Mouse (Mus musculus): Measurements from ENCODE around the gene Dazap2. TPM values are rescaled to one million over a fixed set of nuclear protein-coding genes. Genes with fewer than 3 reads are reported as not detected.
"Not testable (repeated sequence)": the region's sequence is repeated elsewhere in the genome, so short reads cannot be mapped to it uniquely, and the experiment has no call there.

The Dazap2 gene
- polyA plus RNA-seq, 1 experiment from 2014 or later, result 232 TPM

DNA sequence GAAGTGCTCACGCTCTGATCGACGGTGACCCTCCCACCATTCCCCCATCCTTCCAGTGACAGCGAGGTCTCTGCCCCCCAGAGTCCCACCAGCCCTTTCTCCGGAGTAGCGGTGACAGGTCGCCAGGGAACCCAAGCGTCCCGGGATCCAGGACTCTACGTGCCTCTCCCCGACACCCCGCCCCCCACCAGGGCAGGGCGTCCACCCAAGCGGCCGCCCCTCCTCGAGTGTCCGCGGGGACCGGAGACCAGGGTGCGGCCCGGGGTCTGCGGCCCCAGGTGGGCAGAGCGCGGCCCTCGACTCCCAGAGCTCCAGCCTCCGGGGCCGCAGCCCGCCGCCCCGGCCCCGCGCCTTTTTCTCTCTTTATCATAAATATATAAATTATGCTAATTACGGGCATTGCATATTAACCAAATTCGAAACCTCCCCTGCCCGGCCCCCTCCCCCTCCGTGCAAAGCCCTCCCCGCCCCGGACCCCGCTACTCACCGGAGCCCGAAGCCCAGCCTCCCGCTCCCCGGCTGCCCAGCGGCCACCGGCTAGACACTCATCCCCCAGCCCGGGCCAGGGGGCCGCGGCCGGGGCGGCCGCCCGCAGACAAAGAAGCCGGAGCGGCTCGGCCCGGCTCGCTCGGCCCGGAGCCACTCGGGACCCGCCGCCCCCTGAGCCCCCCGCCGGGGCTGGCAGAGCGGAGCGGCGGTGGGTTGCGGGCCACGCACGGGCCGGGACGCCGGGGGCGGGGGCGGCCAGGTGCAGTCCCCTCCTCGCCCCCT lies 15.7 kb upstream of the Dazap2 start, which contains the start of gene Pou6f1:
TSS of gene Pou6f1 (minus strand) at position 709 of the 771 bp plus-strand sequence.
- Histone ChIP-seq H3K27ac (ENCODE audit: low read length) (peak within 1 kb of the TSS; percentile 21; the same call in 1 of the 2 replicates), H3K4me2 (replicated peaks; ENCODE audit: low read depth, low read length) (peak within 1 kb of the TSS; percentile 98), H3K4me3 (ENCODE audit: low read depth, low read length) (peak within 1 kb of the TSS; percentile 74), H3K9ac (replicated peaks; ENCODE audit: low read depth, low read length) (peak within 1 kb of the TSS; percentile 69), H3K36me3 (ENCODE audit: control insufficient read depth, insufficient read depth, low read length) (no peaks in the 10 kb centered on the region), H3K9me3 (ENCODE audit: control insufficient read depth, low read depth, low read length) (no peaks in the 10 kb centered on the region), H3K27me3 (ENCODE audit: control insufficient read depth, insufficient read depth, low read length) (no peaks in the 10 kb centered on the region), H3K4me1 (ENCODE audit: control insufficient read depth, insufficient read depth, low read length) (0 out of 2 replicates have a peak, but pooled peaks cover 4% of the 10 kb centered on the region)
- under 1% methylated on average over 71 of the region's 76 CpGs for WGBS
- ATAC-seq (ENCODE audit: insufficient number of reproducible peaks, insufficient read depth, low FRiP score, low read depth), result peak; percentile 73; the same call in 1 of the 2 replicates

DNA sequence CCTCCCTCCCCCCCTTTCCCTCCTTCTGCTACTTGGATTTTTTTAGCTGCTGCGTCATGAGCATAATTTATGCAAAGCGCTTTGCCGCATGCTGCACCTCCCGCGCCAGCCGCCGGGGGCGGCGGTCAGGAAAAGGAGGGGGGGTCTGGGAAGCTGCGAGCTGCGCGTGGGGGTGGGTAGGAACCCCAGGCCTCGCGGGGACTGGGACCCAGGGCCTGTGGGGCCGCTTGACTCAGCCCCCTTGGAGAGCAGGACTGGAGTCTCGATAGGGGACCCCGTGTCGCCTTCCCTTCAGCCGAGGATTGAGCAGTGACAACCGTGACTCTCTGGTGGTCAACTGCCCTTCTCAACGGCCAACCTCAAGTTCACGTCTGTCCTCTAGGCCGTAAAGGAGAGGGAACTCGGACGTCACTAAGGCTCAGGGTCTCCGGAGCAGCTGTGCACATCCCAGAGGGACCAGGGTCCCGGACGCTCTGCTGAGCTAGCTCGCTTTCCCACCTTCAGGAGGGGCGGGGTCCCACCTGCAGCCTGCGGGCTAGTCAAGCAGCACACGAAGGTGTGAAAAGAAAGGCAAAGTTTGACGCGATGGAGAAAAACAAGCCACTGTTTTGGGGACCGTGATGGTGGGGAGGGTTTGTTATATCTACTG lies 15.0 kb upstream of the Dazap2 start:
- 0 out of 2 replicates have a peak, but pooled peaks cover 7% of the 10 kb centered on the region for H3K4me1 ChIP-seq (ENCODE audit: control insufficient read depth, insufficient read depth, low read length)
- peak; percentile 69 for ATAC-seq (ENCODE audit: insufficient number of reproducible peaks, insufficient read depth, low FRiP score, low read depth)
- WGBS, result 2% methylated on average over 34 of the region's 35 CpGs
- H3K4me2 ChIP-seq (replicated peaks; ENCODE audit: low read depth, low read length), result peak overlapping the region; percentile 98
- H3K27ac ChIP-seq (ENCODE audit: low read length), result no peak overlapping the region
- no peaks in the 10 kb centered on the region for H3K36me3 ChIP-seq (ENCODE audit: control insufficient read depth, insufficient read depth, low read length)
- H3K9ac ChIP-seq (replicated peaks; ENCODE audit: low read depth, low read length), result peak overlapping the region; percentile 69
- H3K27me3 ChIP-seq (ENCODE audit: control insufficient read depth, insufficient read depth, low read length), result no peaks in the 10 kb centered on the region
- H3K9me3 ChIP-seq (ENCODE audit: control insufficient read depth, low read depth, low read length), result no peaks in the 10 kb centered on the region
- H3K4me3 ChIP-seq (ENCODE audit: low read depth, low read length), result peak overlapping the region; percentile 74

DNA sequence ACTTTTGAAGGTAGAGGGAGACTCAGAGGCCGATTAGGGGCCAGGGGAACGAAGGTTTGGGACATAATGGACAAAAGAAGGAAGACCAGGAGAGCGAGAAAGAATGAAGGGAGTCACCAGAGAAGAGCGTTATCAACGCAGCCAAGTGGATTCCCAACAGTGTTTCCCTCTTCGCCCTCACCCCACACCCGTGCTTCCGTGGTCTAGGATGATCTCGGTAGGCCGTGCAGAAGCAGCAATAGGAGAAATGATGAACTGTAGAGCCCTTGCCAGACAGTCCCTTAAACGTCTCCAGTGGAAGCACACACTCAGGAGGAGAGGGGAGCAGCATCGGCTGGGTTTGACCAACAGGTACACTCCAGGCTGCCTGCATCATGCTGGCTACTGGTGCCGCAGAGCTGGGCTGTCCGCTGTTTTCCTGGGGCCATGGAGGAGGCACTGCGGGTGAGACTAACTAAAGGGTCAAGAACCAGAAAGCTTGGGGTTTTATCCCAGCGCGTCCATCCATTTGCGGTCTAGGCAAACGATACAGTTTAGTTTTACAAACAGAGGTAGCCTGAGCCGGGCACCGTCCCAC lies 14.4 kb upstream of the Dazap2 start:
- no peaks in the 10 kb centered on the region for H3K9me3 ChIP-seq (ENCODE audit: control insufficient read depth, low read depth, low read length)
- H3K4me2 ChIP-seq (replicated peaks; ENCODE audit: low read depth, low read length), result peak overlapping the region; percentile 98
- no peak for ATAC-seq (ENCODE audit: insufficient number of reproducible peaks, insufficient read depth, low FRiP score, low read depth)
- WGBS, result 21% methylated on average over 21 of the region's 21 CpGs
- 0 out of 2 replicates have a peak, but pooled peaks cover 7% of the 10 kb centered on the region for H3K4me1 ChIP-seq (ENCODE audit: control insufficient read depth, insufficient read depth, low read length)
- no peaks in the 10 kb centered on the region for H3K27me3 ChIP-seq (ENCODE audit: control insufficient read depth, insufficient read depth, low read length)
- peak overlapping the region; percentile 74 for H3K4me3 ChIP-seq (ENCODE audit: low read depth, low read length)
- no peaks in the 10 kb centered on the region for H3K36me3 ChIP-seq (ENCODE audit: control insufficient read depth, insufficient read depth, low read length)
- H3K27ac ChIP-seq (ENCODE audit: low read length), result no peak overlapping the region
- H3K9ac ChIP-seq (replicated peaks; ENCODE audit: low read depth, low read length), result no peak overlapping the region

DNA sequence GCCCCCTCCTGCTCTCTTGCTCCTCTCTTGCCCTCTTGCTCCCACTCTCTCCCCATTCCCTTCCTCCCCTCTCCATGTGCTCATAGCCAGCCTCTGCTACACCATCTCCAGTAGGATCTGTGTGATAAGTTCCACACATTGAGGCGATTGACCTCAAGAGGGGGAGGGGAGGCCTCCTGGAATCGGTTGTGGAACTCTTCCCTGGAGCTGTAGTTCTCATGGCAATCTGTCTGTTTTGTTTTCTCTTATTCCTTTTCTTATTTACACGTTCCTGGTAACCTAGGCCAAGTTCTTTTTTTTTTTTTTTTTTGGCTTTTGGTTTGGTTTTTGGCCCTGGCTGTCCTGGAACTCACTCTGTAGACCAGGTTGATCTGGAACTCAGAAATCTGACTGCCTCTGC lies 13.5 kb upstream of the Dazap2 start:
- no peaks in the 10 kb centered on the region for H3K9me3 ChIP-seq (ENCODE audit: control insufficient read depth, low read depth, low read length)

DNA sequence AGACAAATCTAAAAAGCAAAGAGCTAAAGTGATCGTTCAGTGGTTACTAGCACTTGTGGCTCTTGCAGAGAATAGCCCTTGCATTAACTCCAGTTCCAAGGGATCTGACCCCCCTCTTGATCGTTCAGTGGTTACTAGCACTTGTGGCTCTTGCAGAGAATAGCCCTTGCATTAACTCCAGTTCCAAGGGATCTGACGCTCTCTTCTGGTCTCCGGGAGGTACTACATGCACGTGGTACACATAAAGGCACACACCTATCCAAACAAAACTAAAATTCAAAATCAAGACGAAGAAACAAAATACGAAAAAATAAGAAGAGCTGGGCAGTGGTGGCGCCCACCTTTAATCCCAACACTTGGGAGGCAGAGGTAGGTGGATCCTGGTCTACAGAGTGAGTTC lies 8.5 kb upstream of the Dazap2 start:
- H3K27me3 ChIP-seq (ENCODE audit: control insufficient read depth, insufficient read depth, low read length); H3K27ac ChIP-seq (ENCODE audit: low read length); ATAC-seq (ENCODE audit: insufficient number of reproducible peaks, insufficient read depth, low FRiP score, low read depth); H3K4me2 ChIP-seq (replicated peaks; ENCODE audit: low read depth, low read length); H3K9me3 ChIP-seq (ENCODE audit: control insufficient read depth, low read depth, low read length); H3K9ac ChIP-seq (replicated peaks; ENCODE audit: low read depth, low read length); H3K4me3 ChIP-seq (ENCODE audit: low read depth, low read length); H3K36me3 ChIP-seq (ENCODE audit: control insufficient read depth, insufficient read depth, low read length); H3K4me1 ChIP-seq (ENCODE audit: control insufficient read depth, insufficient read depth, low read length): not testable (repeated sequence)
- WGBS, result 91% methylated on average over 8 of the region's 8 CpGs

More for the DNA sequence above, 13.5 kb upstream of the Dazap2 start:
- Histone ChIP-seq H3K4me2 (replicated peaks; ENCODE audit: low read depth, low read length) (no peak overlapping the region), H3K27me3 (ENCODE audit: control insufficient read depth, insufficient read depth, low read length) (no peaks in the 10 kb centered on the region), H3K4me3 (ENCODE audit: low read depth, low read length) (no peak overlapping the region), H3K27ac (ENCODE audit: low read length) (no peak overlapping the region), H3K9ac (replicated peaks; ENCODE audit: low read depth, low read length) (no peak overlapping the region), H3K36me3 (ENCODE audit: control insufficient read depth, insufficient read depth, low read length) (no peaks in the 10 kb centered on the region), H3K4me1 (ENCODE audit: control insufficient read depth, insufficient read depth, low read length) (0 out of 2 replicates have a peak, but pooled peaks cover 7% of the 10 kb centered on the region)
- no peak for ATAC-seq (ENCODE audit: insufficient number of reproducible peaks, insufficient read depth, low FRiP score, low read depth)
- WGBS, result 52% methylated on average over 3 of the region's 3 CpGs

DNA sequence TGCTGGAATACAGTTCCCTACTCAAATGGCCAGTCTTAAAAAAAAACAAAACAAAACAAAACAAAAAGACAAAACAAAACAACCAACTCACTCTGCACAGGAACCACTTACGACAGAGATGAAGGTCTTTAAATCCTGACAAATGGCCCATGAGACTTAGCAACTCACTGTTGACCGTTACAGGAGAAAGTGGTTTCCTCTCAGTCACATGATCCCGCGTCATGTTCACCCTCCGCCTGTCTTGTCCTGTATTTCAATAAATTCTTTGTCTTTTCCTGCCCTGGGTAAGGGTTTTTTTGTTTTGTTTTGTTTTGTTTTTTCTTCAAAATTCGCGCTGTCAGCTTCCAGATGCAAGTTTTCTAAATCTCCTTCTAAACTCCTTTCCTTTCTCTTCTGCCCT lies 3.2 kb upstream of the Dazap2 start:
- H3K4me2 ChIP-seq (replicated peaks; ENCODE audit: low read depth, low read length), result no peak overlapping the region
- H3K9me3 ChIP-seq (ENCODE audit: control insufficient read depth, low read depth, low read length), result no peaks in the 10 kb centered on the region
- H3K36me3 ChIP-seq (ENCODE audit: control insufficient read depth, insufficient read depth, low read length), result peaks cover under 1% of the 10 kb centered on the region; the same call in 1 of the 2 replicates
- H3K4me3 ChIP-seq (ENCODE audit: low read depth, low read length), result no peak overlapping the region
- no peak overlapping the region for H3K27ac ChIP-seq (ENCODE audit: low read length)
- peaks cover 3% of the 10 kb centered on the region; the same call in 1 of the 2 replicates for H3K4me1 ChIP-seq (ENCODE audit: control insufficient read depth, insufficient read depth, low read length)
- H3K27me3 ChIP-seq (ENCODE audit: control insufficient read depth, insufficient read depth, low read length), result no peaks in the 10 kb centered on the region
- no peak overlapping the region for H3K9ac ChIP-seq (replicated peaks; ENCODE audit: low read depth, low read length)
- ATAC-seq (ENCODE audit: insufficient number of reproducible peaks, insufficient read depth, low FRiP score, low read depth), result no peak
- WGBS, result 79% methylated on average over 7 of the region's 7 CpGs

DNA sequence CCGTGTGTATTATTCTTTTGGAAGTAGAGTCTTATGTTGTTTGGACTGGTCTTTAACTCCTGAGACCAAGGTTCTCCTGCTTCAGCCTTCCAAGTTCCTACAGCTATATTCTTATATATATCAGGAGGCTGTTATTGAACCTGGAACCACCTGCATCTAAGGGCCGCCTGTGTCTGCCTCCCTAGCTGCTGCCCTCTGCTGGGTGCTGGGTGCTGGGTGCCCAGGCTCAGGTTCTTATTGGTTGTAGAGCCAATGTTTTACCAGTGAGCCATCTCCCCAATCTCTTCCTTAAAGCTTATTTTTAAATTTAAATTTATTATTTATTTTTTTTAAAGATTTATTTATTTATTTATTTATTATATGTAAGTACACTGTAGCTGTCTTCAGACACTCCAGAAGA lies 2.7 kb upstream of the Dazap2 start:
- H3K27me3 ChIP-seq (ENCODE audit: control insufficient read depth, insufficient read depth, low read length), result no peaks in the 10 kb centered on the region
- ATAC-seq (ENCODE audit: insufficient number of reproducible peaks, insufficient read depth, low FRiP score, low read depth), result no peak

DNA sequence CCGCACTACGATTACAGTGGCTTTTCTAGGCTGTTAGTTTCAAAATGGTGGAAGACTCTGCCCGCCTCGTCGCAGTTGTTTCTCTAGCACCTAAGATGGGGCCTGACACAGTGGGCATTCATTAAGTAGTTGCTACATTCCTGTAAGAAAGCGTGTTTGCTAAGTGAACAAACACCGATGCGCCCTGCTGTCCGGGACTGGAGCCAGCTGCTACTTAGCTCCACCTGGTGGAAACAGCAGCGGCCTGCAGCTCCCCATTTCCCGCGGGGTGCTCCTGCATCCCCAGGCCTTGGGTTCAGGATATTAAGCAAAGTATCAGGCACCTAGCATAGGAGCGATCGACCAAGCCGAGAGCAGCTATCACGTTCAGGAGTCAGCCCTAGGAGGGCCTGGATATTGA lies 1.6 kb upstream of the Dazap2 start:
- H3K4me3 ChIP-seq (ENCODE audit: low read depth, low read length), result no peak overlapping the region; the same call in 1 of the 2 replicates
- peaks cover 3% of the 10 kb centered on the region; the same call in 1 of the 2 replicates for H3K4me1 ChIP-seq (ENCODE audit: control insufficient read depth, insufficient read depth, low read length)
- peak overlapping the region; percentile 39 for H3K4me2 ChIP-seq (replicated peaks; ENCODE audit: low read depth, low read length)
- no peaks in the 10 kb centered on the region for H3K27me3 ChIP-seq (ENCODE audit: control insufficient read depth, insufficient read depth, low read length)
- H3K27ac ChIP-seq (ENCODE audit: low read length), result no peak overlapping the region
- 9% methylated on average over 16 of the region's 16 CpGs for WGBS
- ATAC-seq (ENCODE audit: insufficient number of reproducible peaks, insufficient read depth, low FRiP score, low read depth), result no peak
- peaks cover 8% of the 10 kb centered on the region; the same call in 1 of the 2 replicates for H3K36me3 ChIP-seq (ENCODE audit: control insufficient read depth, insufficient read depth, low read length)
- no peak overlapping the region for H3K9ac ChIP-seq (replicated peaks; ENCODE audit: low read depth, low read length)
- no peaks in the 10 kb centered on the region for H3K9me3 ChIP-seq (ENCODE audit: control insufficient read depth, low read depth, low read length)

More for the DNA sequence above, 2.7 kb upstream of the Dazap2 start:
- no peak overlapping the region for H3K4me3 ChIP-seq (ENCODE audit: low read depth, low read length)
- no peaks in the 10 kb centered on the region for H3K9me3 ChIP-seq (ENCODE audit: control insufficient read depth, low read depth, low read length)
- 50% methylated on average over 2 of the region's 2 CpGs for WGBS
- H3K4me2 ChIP-seq (replicated peaks; ENCODE audit: low read depth, low read length), result no peak overlapping the region
- no peak overlapping the region for H3K9ac ChIP-seq (replicated peaks; ENCODE audit: low read depth, low read length)
- peaks cover 3% of the 10 kb centered on the region; the same call in 1 of the 2 replicates for H3K4me1 ChIP-seq (ENCODE audit: control insufficient read depth, insufficient read depth, low read length)
- peaks cover 3% of the 10 kb centered on the region; the same call in 1 of the 2 replicates for H3K36me3 ChIP-seq (ENCODE audit: control insufficient read depth, insufficient read depth, low read length)
- H3K27ac ChIP-seq (ENCODE audit: low read length), result no peak overlapping the region
